Mouse (Mus musculus): ENCODE results near the gene Cacna1e. TPM values are rescaled to one million over a fixed set of nuclear protein-coding genes. Genes with fewer than 3 reads are reported as not detected.

Gene Cacna1e
- polyA plus RNA-seq, 1 experiment from 2014 or later, result 0.39 TPM

DNA sequence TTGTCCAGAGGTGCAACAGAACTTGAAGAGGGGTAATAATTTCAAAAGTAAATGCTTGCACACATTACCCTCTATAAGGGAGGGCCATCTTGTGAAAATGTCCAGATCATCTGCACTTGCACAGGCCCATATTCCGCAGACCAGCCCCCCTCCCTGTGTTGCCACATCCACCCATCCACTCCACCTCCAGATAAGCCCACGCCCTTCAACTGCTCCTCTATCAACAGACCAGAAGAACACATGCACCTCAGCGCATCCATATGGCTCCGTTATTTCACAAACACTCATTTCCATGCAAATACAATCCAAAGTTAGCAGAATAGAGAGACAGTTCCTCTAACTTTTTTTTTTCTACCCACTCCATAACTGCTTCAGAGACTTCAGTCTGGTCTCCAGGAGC is 171.6 kb downstream of the Cacna1e start:
- Histone ChIP-seq H3K27me3 (ENCODE audit: control insufficient read depth, insufficient read depth, low read length) (no peaks in the 10 kb centered on the region), H3K27ac (replicated peaks) (no peak overlapping the region), H3K9me3 (ENCODE audit: control insufficient read depth, low read length) (no peaks in the 10 kb centered on the region), H3K4me1 (replicated peaks; ENCODE audit: control insufficient read depth, insufficient read depth) (no peaks in the 10 kb centered on the region), H3K36me3 (ENCODE audit: control insufficient read depth, insufficient read depth, low read length) (no peaks in the 10 kb centered on the region), H3K4me3 (ENCODE audit: low read depth, low read length) (no peak overlapping the region), H3K9ac (ENCODE audit: low read length) (no peak overlapping the region), H3K4me2 (replicated peaks; ENCODE audit: low read depth) (no peak overlapping the region)
- WGBS, result 82% methylated on average over 4 of the region's 4 CpGs
- no peak for TF ChIP-seq CTCF (IDR thresholded peaks at IDR 0.05; ENCODE audit: low read depth)
- TF ChIP-seq EP300 (optimal IDR thresholded peaks at IDR 0.05), result no peak
- DNase-seq (ENCODE audit: low spot score), result no peak
- no peak for ATAC-seq (ENCODE audit: low FRiP score, low TSS enrichment)

DNA sequence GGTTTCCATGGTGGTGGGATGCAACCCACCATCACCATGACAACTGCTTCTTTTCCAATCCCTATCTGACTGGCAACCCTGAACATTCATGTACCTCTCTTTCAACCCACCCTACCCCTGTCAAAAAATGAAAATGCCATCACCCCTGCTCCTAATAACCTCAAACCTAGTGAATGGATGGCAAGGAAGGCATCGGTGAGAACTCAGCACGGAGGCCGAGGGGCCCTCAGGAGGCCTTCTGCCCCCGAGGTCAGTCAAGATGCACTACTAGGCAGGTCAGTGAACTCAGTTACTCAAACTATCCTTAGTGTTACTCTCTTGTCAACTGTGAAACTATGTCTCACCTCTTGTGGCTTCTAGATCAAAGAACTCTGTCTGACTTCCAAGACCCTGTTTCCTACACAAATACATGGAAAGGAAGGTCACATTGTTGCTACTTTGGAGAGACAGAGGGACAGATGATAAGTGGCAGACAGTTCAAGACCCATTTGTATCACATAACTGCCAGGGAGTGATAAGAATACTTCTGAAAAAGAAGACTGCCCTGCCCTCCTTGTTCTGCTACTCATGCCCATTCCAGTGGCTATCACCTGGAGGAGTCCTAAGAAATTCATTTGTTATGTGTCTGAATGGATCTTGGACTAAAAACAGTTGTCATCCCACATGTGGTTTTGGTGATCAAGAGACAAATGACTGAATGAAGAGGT is 176.6 kb downstream of the Cacna1e start:
- DNase-seq (ENCODE audit: low spot score) (no peak), ATAC-seq (ENCODE audit: low FRiP score, low TSS enrichment) (no peak)
- 86% methylated on average over 4 of the region's 4 CpGs for WGBS
- no peak overlapping the region for H3K27ac ChIP-seq (replicated peaks)
- no peaks in the 10 kb centered on the region for H3K36me3 ChIP-seq (ENCODE audit: control insufficient read depth, insufficient read depth, low read length)
- H3K4me1 ChIP-seq (replicated peaks; ENCODE audit: control insufficient read depth, insufficient read depth), result no peaks in the 10 kb centered on the region
- no peaks in the 10 kb centered on the region for H3K27me3 ChIP-seq (ENCODE audit: control insufficient read depth, insufficient read depth, low read length)
- H3K4me3 ChIP-seq (ENCODE audit: low read depth, low read length), result no peak overlapping the region
- no peak overlapping the region for H3K9ac ChIP-seq (ENCODE audit: low read length)
- no peaks in the 10 kb centered on the region for H3K9me3 ChIP-seq (ENCODE audit: control insufficient read depth, low read length)
- no peak for TF ChIP-seq CTCF (IDR thresholded peaks at IDR 0.05; ENCODE audit: low read depth)
- TF ChIP-seq EP300 (optimal IDR thresholded peaks at IDR 0.05), result no peak
- no peak overlapping the region for H3K4me2 ChIP-seq (replicated peaks; ENCODE audit: low read depth)

DNA sequence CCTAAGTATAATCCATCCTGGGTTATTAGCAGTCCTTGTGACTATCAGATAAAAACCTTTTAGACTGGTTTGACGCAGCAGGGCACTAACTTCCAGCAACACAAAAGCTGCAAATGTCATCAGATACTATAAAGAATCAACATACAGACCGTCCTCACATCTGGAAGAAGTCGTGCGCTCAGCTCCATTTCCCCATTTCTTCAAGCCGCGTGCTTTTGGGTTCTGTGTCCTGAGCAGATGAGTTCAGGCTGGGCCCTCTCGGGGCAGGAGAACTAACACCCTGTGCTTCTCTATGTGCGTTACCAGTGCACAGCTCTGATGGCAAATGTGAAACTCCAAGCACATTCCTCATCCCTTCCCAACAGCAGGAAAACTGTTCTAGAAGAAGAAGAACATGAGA is 177.3 kb downstream of the Cacna1e start:
- TF ChIP-seq EP300 (optimal IDR thresholded peaks at IDR 0.05) (no peak), CTCF (IDR thresholded peaks at IDR 0.05; ENCODE audit: low read depth) (no peak)
- H3K27ac ChIP-seq (replicated peaks), result no peak overlapping the region
- no peak overlapping the region for H3K9ac ChIP-seq (ENCODE audit: low read length)
- no peak for DNase-seq (ENCODE audit: low spot score)
- no peaks in the 10 kb centered on the region for H3K27me3 ChIP-seq (ENCODE audit: control insufficient read depth, insufficient read depth, low read length)
- ATAC-seq (ENCODE audit: low FRiP score, low TSS enrichment), result no peak
- H3K36me3 ChIP-seq (ENCODE audit: control insufficient read depth, insufficient read depth, low read length), result no peaks in the 10 kb centered on the region
- no peak overlapping the region for H3K4me2 ChIP-seq (replicated peaks; ENCODE audit: low read depth)
- 74% methylated on average over 8 of the region's 8 CpGs for WGBS
- H3K4me1 ChIP-seq (replicated peaks; ENCODE audit: control insufficient read depth, insufficient read depth), result no peaks in the 10 kb centered on the region
- no peak overlapping the region for H3K4me3 ChIP-seq (ENCODE audit: low read depth, low read length)
- H3K9me3 ChIP-seq (ENCODE audit: control insufficient read depth, low read length), result no peaks in the 10 kb centered on the region

DNA sequence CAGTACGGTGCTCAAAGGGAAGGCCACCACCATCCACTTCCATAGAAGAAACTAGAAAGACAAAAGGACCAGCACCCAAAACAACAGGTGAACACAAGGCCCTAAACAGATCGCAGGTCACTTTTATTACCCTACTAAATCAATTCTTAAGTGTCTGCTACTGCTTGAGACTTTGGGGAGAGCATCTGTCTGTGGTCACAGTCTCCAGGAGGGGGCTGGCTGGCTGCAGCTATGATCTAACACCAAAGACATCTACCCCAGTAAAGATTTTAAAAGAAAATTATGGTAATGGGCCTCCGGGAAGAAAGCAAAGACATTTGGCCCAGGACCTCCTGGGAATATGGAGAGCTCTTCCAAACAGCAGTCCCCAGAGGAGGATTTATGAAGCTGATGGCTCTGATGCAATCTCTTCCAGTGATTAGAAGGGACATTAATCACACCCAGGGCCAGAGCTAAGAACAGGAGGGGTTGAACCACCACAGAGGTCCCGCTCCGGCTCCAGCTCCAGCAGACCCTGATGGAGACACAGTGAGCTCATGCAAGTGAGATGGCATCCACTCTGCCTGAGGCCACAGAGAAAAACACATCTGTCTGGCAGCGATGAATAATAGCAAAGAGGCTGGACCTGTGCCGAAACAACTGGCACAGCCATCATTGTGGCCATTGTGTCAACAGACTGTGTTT is 178.3 kb downstream of the Cacna1e start:
- no peaks in the 10 kb centered on the region for H3K9me3 ChIP-seq (ENCODE audit: control insufficient read depth, low read length)
- no peaks in the 10 kb centered on the region for H3K4me1 ChIP-seq (replicated peaks; ENCODE audit: control insufficient read depth, insufficient read depth)
- no peak overlapping the region for H3K4me2 ChIP-seq (replicated peaks; ENCODE audit: low read depth)
- H3K9ac ChIP-seq (ENCODE audit: low read length), result no peak overlapping the region
- no peak overlapping the region for H3K4me3 ChIP-seq (ENCODE audit: low read depth, low read length)
- no peak for DNase-seq (ENCODE audit: low spot score)
- WGBS, result 44% methylated on average over 7 of the region's 7 CpGs
- no peak for ATAC-seq (ENCODE audit: low FRiP score, low TSS enrichment)
- no peak for TF ChIP-seq EP300 (optimal IDR thresholded peaks at IDR 0.05)
- no peak for TF ChIP-seq CTCF (IDR thresholded peaks at IDR 0.05; ENCODE audit: low read depth)
- no peak overlapping the region for H3K27ac ChIP-seq (replicated peaks)
- no peaks in the 10 kb centered on the region for H3K27me3 ChIP-seq (ENCODE audit: control insufficient read depth, insufficient read depth, low read length)
- no peaks in the 10 kb centered on the region for H3K36me3 ChIP-seq (ENCODE audit: control insufficient read depth, insufficient read depth, low read length)

DNA sequence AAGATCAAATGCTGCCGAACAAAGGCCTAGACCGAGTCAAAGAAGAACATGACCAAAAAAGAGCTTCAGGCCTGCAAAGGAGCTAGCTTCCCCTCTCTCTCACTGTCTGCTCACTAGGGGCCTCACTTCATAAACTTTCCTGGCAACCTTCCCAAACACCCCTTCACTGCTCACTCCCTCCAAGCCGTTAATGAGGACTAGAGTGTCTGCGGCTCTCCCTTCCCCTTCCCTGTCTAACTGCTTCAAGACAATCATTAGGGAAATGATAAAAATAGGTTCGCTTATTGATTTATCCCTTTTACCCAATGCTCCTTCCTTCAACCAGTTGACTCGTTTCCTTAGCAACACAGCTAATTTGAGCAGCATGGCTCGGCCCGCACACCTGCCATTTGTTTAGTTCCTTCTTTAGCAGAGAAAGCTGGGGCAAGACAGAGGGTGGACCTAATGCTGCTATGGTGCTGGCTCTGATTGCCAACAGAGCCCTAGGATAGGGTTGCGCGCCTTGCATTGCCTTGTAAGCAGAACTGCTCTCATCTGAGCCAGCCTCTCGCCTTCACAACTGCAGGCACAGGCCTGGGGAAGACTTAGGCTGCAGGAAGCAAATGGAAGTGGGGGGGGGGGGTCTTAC is 179.6 kb downstream of the Cacna1e start:
- 48% methylated on average over 11 of the region's 11 CpGs for WGBS
- Histone ChIP-seq H3K27me3 (ENCODE audit: control insufficient read depth, insufficient read depth, low read length) (no peaks in the 10 kb centered on the region), H3K9ac (ENCODE audit: low read length) (no peak overlapping the region), H3K4me1 (replicated peaks; ENCODE audit: control insufficient read depth, insufficient read depth) (no peaks in the 10 kb centered on the region), H3K27ac (replicated peaks) (no peak overlapping the region), H3K9me3 (ENCODE audit: control insufficient read depth, low read length) (no peaks in the 10 kb centered on the region), H3K4me2 (replicated peaks; ENCODE audit: low read depth) (no peak overlapping the region), H3K36me3 (ENCODE audit: control insufficient read depth, insufficient read depth, low read length) (no peaks in the 10 kb centered on the region), H3K4me3 (ENCODE audit: low read depth, low read length) (no peak overlapping the region)
- DNase-seq (ENCODE audit: low spot score), result no peak
- no peak for ATAC-seq (ENCODE audit: low FRiP score, low TSS enrichment)
- no peak for TF ChIP-seq CTCF (IDR thresholded peaks at IDR 0.05; ENCODE audit: low read depth)
- TF ChIP-seq EP300 (optimal IDR thresholded peaks at IDR 0.05), result no peak

DNA sequence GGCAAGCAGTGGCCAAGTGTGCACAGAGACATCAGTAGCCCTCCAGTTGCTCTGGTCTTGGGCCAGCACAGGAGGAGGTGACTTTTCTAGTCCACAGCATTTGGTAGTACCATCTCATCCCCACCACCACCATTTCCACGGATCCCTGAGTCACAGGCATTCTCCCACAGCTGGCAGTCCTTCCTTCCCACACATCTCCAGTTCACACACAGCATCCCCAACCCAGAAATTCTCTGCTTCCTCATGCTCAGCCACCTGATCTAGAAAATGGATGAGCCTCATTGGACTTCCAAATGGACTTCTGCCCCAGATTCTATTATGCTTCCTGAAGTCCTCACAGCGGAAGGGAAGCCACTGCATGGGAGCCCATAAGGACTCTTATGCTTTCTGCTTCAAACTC is 181.7 kb downstream of the Cacna1e start:
- 84% methylated on average over 2 of the region's 2 CpGs for WGBS
- Histone ChIP-seq H3K36me3 (ENCODE audit: control insufficient read depth, insufficient read depth, low read length) (no peaks in the 10 kb centered on the region), H3K4me3 (ENCODE audit: low read depth, low read length) (no peak overlapping the region), H3K27ac (replicated peaks) (no peak overlapping the region), H3K9me3 (ENCODE audit: control insufficient read depth, low read length) (no peaks in the 10 kb centered on the region), H3K4me2 (replicated peaks; ENCODE audit: low read depth) (no peak overlapping the region), H3K27me3 (ENCODE audit: control insufficient read depth, insufficient read depth, low read length) (no peaks in the 10 kb centered on the region), H3K4me1 (replicated peaks; ENCODE audit: control insufficient read depth, insufficient read depth) (no peaks in the 10 kb centered on the region), H3K9ac (ENCODE audit: low read length) (no peak overlapping the region)
- no peak for TF ChIP-seq CTCF (IDR thresholded peaks at IDR 0.05; ENCODE audit: low read depth)
- no peak for TF ChIP-seq EP300 (optimal IDR thresholded peaks at IDR 0.05)
- DNase-seq (ENCODE audit: low spot score), result no peak
- ATAC-seq (ENCODE audit: low FRiP score, low TSS enrichment), result no peak
